Mouse (Mus musculus): ENCODE results near the gene 1810024B03Rik.

DNA sequence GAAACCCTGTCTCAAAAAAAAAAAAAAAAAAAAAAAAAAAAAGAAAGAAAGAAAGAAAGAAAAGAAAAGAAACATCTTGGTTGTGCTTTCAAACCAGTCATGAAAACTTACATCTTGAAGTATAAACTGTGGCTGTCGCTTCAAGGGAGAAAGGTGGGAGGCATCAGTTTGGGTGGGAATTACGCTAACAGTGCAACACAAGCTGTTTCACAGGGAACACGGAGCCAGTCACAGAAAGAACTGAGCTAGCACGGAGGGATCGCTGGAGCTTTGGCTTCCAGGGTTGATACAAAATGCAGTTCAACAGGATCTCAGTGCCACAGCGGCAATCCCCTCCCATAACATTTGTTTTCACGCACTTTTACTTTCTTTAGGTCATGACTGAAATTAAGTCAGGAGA is 68.1 kb downstream of the 1810024B03Rik start:
- TF ChIP-seq EP300 (IDR thresholded peaks at IDR 0.05; ENCODE audit: low read depth in 1 of 2, low read length in 2 of 2) (no peak), POLR2A (IDR thresholded peaks at IDR 0.05; ENCODE audit: control insufficient read depth in 1 of 2, insufficient read depth in 1 of 2, low read depth in 1 of 2, low read length in 2 of 2, poor library complexity in 1 of 2) (no peak), MAX (IDR thresholded peaks at IDR 0.05; ENCODE audit: low read length) (no peak)
